Mouse (Mus musculus) embryonic facial prominence, embryonic 15.5 days (tissue): ENCODE data around the gene Ccdc83. TPM values are rescaled to one million over a fixed set of nuclear protein-coding genes. Genes with fewer than 3 reads are reported as not detected.

Experiments
- ATAC-seq: fragments of 200-750 bp; cut with Nextera tagmentation; 2 replicates; pipeline ENCODE4 v1.8.0; 2017; ENCODE audit warnings: low read depth, moderate TSS enrichment; ENCODE audit not compliant: insufficient number of reproducible peaks, low FRiP score, low TSS enrichment
- H3K27ac ChIP-seq: fragments of 300-500 bp; sonication (generic); replicated peaks from 2 replicates; pipeline ENCODE4 v1.5.1; 2015; ENCODE audit warnings: mild to moderate bottlenecking, inconsistent platforms
- H3K27me3 ChIP-seq: fragments of 300-500 bp; sonication (generic); 2 replicates; pipeline ENCODE4 v1.6.1; 2015; ENCODE audit warnings: inconsistent platforms
- H3K36me3 ChIP-seq: fragments of 300-500 bp; sonication (generic); 2 replicates; pipeline ENCODE4 v1.6.1; 2015; ENCODE audit warnings: mild to moderate bottlenecking, inconsistent platforms
- H3K4me1 ChIP-seq: fragments of 300-500 bp; sonication (generic); 2 replicates; pipeline ENCODE4 v1.6.1; 2015; ENCODE audit warnings: inconsistent platforms
- H3K4me2 ChIP-seq: fragments of 300-500 bp; sonication (generic); replicated peaks from 2 replicates; pipeline ENCODE4 v1.6.1; 2015; ENCODE audit warnings: mild to moderate bottlenecking, inconsistent platforms
- H3K4me3 ChIP-seq: fragments of 300-500 bp; sonication (generic); replicated peaks from 2 replicates; pipeline ENCODE4 v1.5.1; 2015; ENCODE audit warnings: mild to moderate bottlenecking, inconsistent platforms
- H3K9ac ChIP-seq: fragments of 300-500 bp; sonication (generic); 2 replicates; pipeline ENCODE4 v1.6.1; 2015; ENCODE audit warnings: inconsistent platforms
- H3K9me3 ChIP-seq: fragments of 300-500 bp; sonication (generic); replicated peaks from 2 replicates; pipeline ENCODE4 v1.6.1; 2016; ENCODE audit warnings: inconsistent platforms
- WGBS: fragments of 180-500 bp; shearing (Covaris S2); methylation state at CpG from one replicate; pipeline ENCODE4 v1.1.7; 2015; 5-methylcytosine and 5-hydroxymethylcytosine counted together
- polyA plus RNA-seq: library from polyadenylated mRNA; unstranded; fragments of >200 nt; fragmentation: Nextera tagmentation; extraction: Ambion mirVana; gene quantifications from 2 replicates; pipeline ENCODE4 v1.2.1, GENCODE M21; 2015

Ccdc83 gene
- polyA plus RNA-seq, 1 experiment from 2014 or later = 0.25 TPM

- Histone ChIP-seq H3K9me3 (no peaks in the 10 kb centered on the region), H3K9ac (no peak overlapping the region), H3K4me1 (no peaks in the 10 kb centered on the region), H3K4me2 (no peak overlapping the region), H3K27ac (no peak overlapping the region), H3K27me3 (no peaks in the 10 kb centered on the region), H3K4me3 (no peak overlapping the region), H3K36me3 (peaks cover 25% of the 10 kb centered on the region; the same call in 1 of the 2 replicates)
- ATAC-seq = no peak
Measured at GRCm38 (mm10) chr7:90210947-90211346, 54.6 kb downstream of the Ccdc83 start.

GRCm38 (mm10) chr7:90210116-90210515 is 55.5 kb downstream of the Ccdc83 start:
- Histone ChIP-seq H3K27me3 (no peaks in the 10 kb centered on the region), H3K4me3 (no peak overlapping the region), H3K36me3 (peaks cover 31% of the 10 kb centered on the region; the same call in 1 of the 2 replicates), H3K9me3 (no peaks in the 10 kb centered on the region), H3K9ac (no peak overlapping the region), H3K4me1 (no peaks in the 10 kb centered on the region), H3K4me2 (no peak overlapping the region), H3K27ac (no peak overlapping the region)
- ATAC-seq = no peak
- WGBS = 88% methylated on average over 2 of the region's 2 CpGs

DNA sequence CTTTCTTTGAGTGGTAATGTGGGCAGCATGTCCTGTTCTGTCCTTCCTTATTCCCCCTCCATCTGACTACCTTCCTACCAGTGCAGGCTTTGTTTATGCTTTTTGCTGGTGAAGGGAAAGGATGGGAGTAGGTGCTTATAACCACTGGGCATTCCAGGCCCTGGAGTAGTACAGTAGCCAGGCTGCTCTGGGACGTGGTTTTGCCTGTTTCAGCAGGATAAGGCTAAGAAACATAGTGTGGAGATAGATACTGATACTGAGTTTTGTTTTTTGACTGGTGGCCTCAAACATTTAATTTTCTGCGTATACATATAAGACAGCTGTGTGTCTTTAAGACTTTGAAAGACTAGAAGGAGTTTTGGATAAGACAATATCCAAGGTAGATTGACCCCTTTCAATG is 61.7 kb downstream of the Ccdc83 start:
- Histone ChIP-seq H3K9me3 (no peaks in the 10 kb centered on the region), H3K36me3 (peaks cover 33% of the 10 kb centered on the region), H3K27me3 (no peaks in the 10 kb centered on the region), H3K4me2 (no peak overlapping the region), H3K27ac (no peak overlapping the region), H3K9ac (no peak overlapping the region), H3K4me1 (no peaks in the 10 kb centered on the region), H3K4me3 (no peak overlapping the region)
- 90% methylated on average over 2 of the region's 2 CpGs for WGBS
- no peak for ATAC-seq

DNA sequence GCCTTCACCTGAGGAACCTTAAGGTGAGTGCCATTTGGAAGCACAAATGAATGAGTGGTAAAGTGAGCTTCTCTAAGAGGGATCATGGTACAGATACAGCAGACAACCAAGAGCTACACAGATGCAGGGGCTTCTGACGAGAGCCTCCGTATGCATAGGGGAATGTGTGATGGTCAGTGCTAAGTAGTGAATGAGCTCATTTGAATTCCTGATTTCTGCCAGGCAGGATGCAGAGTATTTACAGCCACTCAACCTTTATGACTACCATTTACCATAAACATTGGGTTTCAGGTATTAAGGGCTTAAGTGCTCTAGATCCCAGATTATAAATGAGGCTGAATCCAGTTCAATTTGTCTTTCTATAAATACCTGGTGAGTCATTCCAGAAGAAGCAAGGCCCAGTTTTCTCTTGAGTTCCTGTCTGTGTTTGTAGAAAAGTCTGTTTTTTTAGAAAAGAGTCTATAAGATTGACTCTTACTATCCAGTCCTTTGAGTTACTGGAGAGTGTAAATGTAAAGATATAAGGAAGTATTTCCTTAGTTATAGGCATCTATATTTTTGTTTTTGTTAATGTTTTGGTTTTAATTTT is 63.6 kb downstream of the Ccdc83 start:
- Histone ChIP-seq H3K9me3 (no peaks in the 10 kb centered on the region), H3K36me3 (peaks cover 26% of the 10 kb centered on the region), H3K4me1 (no peaks in the 10 kb centered on the region), H3K27me3 (no peaks in the 10 kb centered on the region), H3K9ac (no peak overlapping the region), H3K27ac (no peak overlapping the region), H3K4me3 (no peak overlapping the region), H3K4me2 (no peak overlapping the region)
- 73% methylated on average over 2 of the region's 2 CpGs for WGBS
- no peak for ATAC-seq

DNA sequence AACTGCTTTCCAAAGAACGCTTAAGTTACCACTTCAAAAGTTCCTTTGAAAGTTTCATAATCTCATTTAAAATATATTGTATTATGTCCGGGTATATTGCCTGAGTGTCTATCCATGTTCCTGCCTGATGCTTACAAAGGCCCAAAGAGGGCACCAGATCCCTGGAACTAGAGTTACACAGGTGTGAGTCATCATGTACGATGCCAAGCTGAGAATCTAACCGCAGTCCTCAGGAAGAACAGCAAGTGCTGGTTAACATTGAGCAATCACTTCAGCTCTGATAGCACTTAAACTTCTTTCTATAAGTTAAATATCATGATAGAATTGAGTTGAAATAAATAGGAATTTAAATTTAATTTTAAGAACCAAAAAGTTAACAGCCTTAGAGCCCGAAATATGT is 65.3 kb downstream of the Ccdc83 start:
- Histone ChIP-seq H3K27me3 (no peaks in the 10 kb centered on the region), H3K4me1 (no peaks in the 10 kb centered on the region), H3K36me3 (peaks cover 26% of the 10 kb centered on the region), H3K9me3 (no peaks in the 10 kb centered on the region), H3K9ac (no peak overlapping the region), H3K27ac (no peak overlapping the region), H3K4me3 (no peak overlapping the region), H3K4me2 (no peak overlapping the region)
- WGBS = 84% methylated on average over 5 of the region's 5 CpGs
- no peak for ATAC-seq

DNA sequence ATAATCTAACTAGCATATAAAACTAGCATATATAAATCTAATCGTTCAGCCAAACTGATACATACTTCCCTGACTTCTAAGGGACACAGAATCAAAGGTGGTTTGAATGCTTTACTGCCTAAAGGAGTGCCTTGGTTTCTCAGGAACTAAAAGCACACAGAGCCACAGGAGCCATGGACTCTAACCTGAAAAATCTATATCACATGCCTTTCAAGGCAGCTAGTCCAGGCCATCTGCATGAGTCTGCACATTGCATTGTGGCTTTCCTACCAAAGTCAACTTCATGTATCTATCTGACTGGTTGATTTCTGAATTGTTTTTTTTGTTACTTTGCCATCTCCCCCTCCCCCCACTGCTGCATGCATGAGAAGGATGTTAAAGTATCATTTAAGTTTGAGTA is 84.9 kb downstream of the Ccdc83 start:
- no peak overlapping the region for H3K27ac ChIP-seq
- H3K9me3 ChIP-seq = no peaks in the 10 kb centered on the region
- peaks cover 39% of the 10 kb centered on the region for H3K36me3 ChIP-seq
- H3K27me3 ChIP-seq = no peaks in the 10 kb centered on the region
- H3K9ac ChIP-seq = no peak overlapping the region
- H3K4me3 ChIP-seq = no peak overlapping the region
- no peak for ATAC-seq
- 96% methylated on average over 1 of the region's 1 CpGs for WGBS
- no peaks in the 10 kb centered on the region for H3K4me1 ChIP-seq
- no peak overlapping the region for H3K4me2 ChIP-seq

DNA sequence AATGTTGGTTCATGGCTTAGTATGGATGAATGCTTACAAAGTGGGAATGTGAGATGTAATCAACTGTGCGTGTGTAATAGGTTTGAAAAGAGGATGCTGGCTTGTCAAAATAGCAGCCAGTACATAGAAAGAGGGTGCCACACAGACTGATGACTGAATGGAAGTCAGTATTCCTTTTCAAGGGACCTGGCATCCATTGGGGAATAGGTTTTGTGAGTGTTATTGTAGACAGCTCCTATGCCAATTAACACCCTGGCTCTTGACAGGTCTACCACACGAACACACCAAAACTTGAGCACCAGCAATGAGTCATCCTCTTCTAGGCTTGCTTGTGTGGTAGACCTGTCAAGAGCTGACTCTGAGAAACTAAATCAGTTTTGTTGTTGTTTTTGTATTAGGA is 90.0 kb downstream of the Ccdc83 start:
- Histone ChIP-seq H3K4me1 (no peaks in the 10 kb centered on the region), H3K4me2 (no peak overlapping the region), H3K27me3 (no peaks in the 10 kb centered on the region), H3K27ac (no peak overlapping the region), H3K36me3 (peaks cover 45% of the 10 kb centered on the region), H3K4me3 (no peak overlapping the region), H3K9ac (no peak overlapping the region), H3K9me3 (no peaks in the 10 kb centered on the region)
- WGBS = 84% methylated on average over 2 of the region's 2 CpGs
- no peak for ATAC-seq

Other genes starting within 250 kb of the Ccdc83 start
- 41.8 and 44.7 TPM in 2 replicates for gene Picalm, start 135.6 kb downstream of the Ccdc83 start, polyA plus RNA-seq
- gene Sytl2, start 36.5 kb upstream of the Ccdc83 start, polyA plus RNA-seq = 19.5 and 21.8 TPM in 2 replicates
- 2.0 and 3.5 TPM in 2 replicates for gene Ccdc89, start 160.8 kb upstream of the Ccdc83 start, polyA plus RNA-seq
- 36.4 and 38.9 TPM in 2 replicates for gene Crebzf, start 177.0 kb upstream of the Ccdc83 start, polyA plus RNA-seq
- 84.9 and 87.6 TPM in 2 replicates for gene Tmem126a, start 191.5 kb upstream of the Ccdc83 start, polyA plus RNA-seq
- gene Tmem126b, start 210.2 kb upstream of the Ccdc83 start, polyA plus RNA-seq = 32.8 and 36.9 TPM in 2 replicates
- gene Dlg2, start 210.9 kb upstream of the Ccdc83 start, polyA plus RNA-seq = 6.1 and 7.2 TPM in 2 replicates